Mouse (Mus musculus): ENCODE results near the gene Rft1.

DNA sequence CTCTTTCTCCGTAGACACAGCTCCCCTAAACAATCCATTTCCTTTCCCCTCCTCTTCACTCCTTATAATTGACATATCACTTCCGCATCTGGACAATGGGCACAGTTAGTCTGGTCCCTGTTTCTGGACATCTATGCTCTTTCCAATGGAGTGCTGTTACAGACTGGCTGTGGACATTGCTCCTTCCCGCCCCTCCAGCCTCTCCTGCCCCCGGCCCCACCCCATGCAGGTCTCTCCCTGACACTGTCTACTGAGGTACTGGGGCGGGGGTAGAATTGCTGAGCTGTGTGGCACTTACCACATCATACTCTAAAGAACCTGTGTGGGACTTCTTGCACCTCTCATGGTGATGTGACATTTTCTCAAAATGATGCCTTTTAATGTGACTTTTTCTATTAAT lies 48.9 kb downstream of the Rft1 start:
- TF ChIP-seq MAFK (IDR thresholded peaks at IDR 0.05; ENCODE audit: insufficient read depth, low read depth, low read length) (no peak), CHD2 (IDR thresholded peaks at IDR 0.05; ENCODE audit: low read depth, low read length) (no peak), ZNF384 (IDR thresholded peaks at IDR 0.05; ENCODE audit: low read depth, low read length) (no peak), ZC3H11A (IDR thresholded peaks at IDR 0.05; ENCODE audit: borderline replicate concordance, low read depth, low read length) (no peak), HCFC1 (IDR thresholded peaks at IDR 0.05; ENCODE audit: borderline replicate concordance, insufficient read depth, low read length) (no peak)

Data from ES-E14 (cell line).